Mouse (Mus musculus) neural tube, embryonic 10.5 days (tissue): ENCODE data around the gene Rpp40.

Source experiments
- DNase-seq: peaks from one replicate; pipeline ENCODE4 v3.0.0-alpha.2; 2017; ENCODE audit warnings: low spot score; ENCODE audit errors: extremely low spot score

Gene Rpp40

GRCm38 (mm10) chr13:35852851-35853575 lies 53.1 kb downstream of the Rpp40 start:
- no peak for DNase-seq

GRCm38 (mm10) chr13:35851581-35851980 lies 54.6 kb downstream of the Rpp40 start:
- no peak for DNase-seq

GRCm38 (mm10) chr13:35848694-35849093 lies 57.5 kb downstream of the Rpp40 start:
- no peak for DNase-seq

GRCm38 (mm10) chr13:35845306-35845705 lies 60.9 kb downstream of the Rpp40 start:
- no peak for DNase-seq
